Comparison of ENCODE assay signal across 20 mouse cellular contexts in genomic region chr1:169313241-169313640, GRCm38 (mm10).
"Had no signal": no experiment of that assay in that cellular context is flagged by ENCODE, and none has a peak within 500 bp of the region (broad histone marks: within the 10 kb centered on the region; RNA-seq: fewer than 3 reads in every experiment).

No protein-coding gene starts in this region.

- H3K9ac ChIP-seq: limb, embryonic 12.5 days; limb, embryonic 15.5 days; liver, embryonic 14.5 days; liver, postnatal 0 days; lung, embryonic 14.5 days; midbrain, embryonic 12.5 days; midbrain, embryonic 15.5 days; neural tube, embryonic 13.5 days; stomach, embryonic 15.5 days had no signal

- H3K4me1 ChIP-seq: limb, embryonic 12.5 days; limb, embryonic 15.5 days; midbrain, embryonic 12.5 days; midbrain, embryonic 15.5 days; neural tube, embryonic 13.5 days; stomach, embryonic 15.5 days had no signal

- H3K4me3 ChIP-seq: limb, embryonic 12.5 days; limb, embryonic 15.5 days; midbrain, embryonic 12.5 days; midbrain, embryonic 15.5 days; myocyte; neural tube, embryonic 13.5 days; stomach, embryonic 15.5 days had no signal

- H3K36me3 ChIP-seq: limb, embryonic 12.5 days; limb, embryonic 15.5 days; midbrain, embryonic 12.5 days; midbrain, embryonic 15.5 days; neural tube, embryonic 13.5 days; stomach, embryonic 15.5 days had no signal

- DNase-seq: kidney, postnatal 14 days; kidney, postnatal 4 days; left cerebral cortex, postnatal 4 days; liver, postnatal 0 days; lung, embryonic 14.5 days; retina, postnatal 1 day; right cerebral cortex, postnatal 25 days; spleen, adult 18-20 months; thymus, postnatal 25 days had no signal

- ATAC-seq: liver, postnatal 0 days; lung, postnatal 0 days; midbrain, embryonic 15.5 days had no signal

- H3K27me3 ChIP-seq: limb, embryonic 12.5 days; limb, embryonic 15.5 days; midbrain, embryonic 12.5 days; midbrain, embryonic 15.5 days; neural tube, embryonic 13.5 days; stomach, embryonic 15.5 days had no signal

- H3K4me2 ChIP-seq: limb, embryonic 12.5 days; limb, embryonic 15.5 days; liver, embryonic 11.5 days; lung, embryonic 14.5 days; midbrain, embryonic 12.5 days; midbrain, embryonic 15.5 days; neural tube, embryonic 13.5 days; stomach, embryonic 15.5 days had no signal

- H3K27ac ChIP-seq: limb, embryonic 12.5 days; limb, embryonic 15.5 days; liver, embryonic 14.5 days; macrophage; midbrain, embryonic 12.5 days; midbrain, embryonic 15.5 days; neural tube, embryonic 13.5 days; stomach, embryonic 15.5 days had no signal

- H3K9me3 ChIP-seq: limb, embryonic 12.5 days; limb, embryonic 15.5 days; midbrain, embryonic 12.5 days; midbrain, embryonic 15.5 days; neural tube, embryonic 13.5 days; stomach, embryonic 15.5 days had no signal
